Mouse (Mus musculus) left cerebral cortex, postnatal 4 days (tissue): ENCODE measurements around the gene Akap14. TPM values are rescaled to one million over a fixed set of nuclear protein-coding genes. Genes with fewer than 3 reads are reported as not detected.
"Not testable (repeated sequence)": the region's sequence is repeated elsewhere in the genome, so short reads cannot be mapped to it uniquely, and the experiment has no call there.

Experiments
- DNase-seq: peaks from one replicate; pipeline ENCODE4 v3.0.0-alpha.2; 2022
- intact Hi-C: fragments of 180-260 bp; cut with DNase I; formaldehyde crosslinking; loops from one replicate; pipeline ENCODE4 v1.15.1; 2025
- total RNA-seq, 2 experiments: library from RNA; stranded (reverse); gene quantifications; 2 replicates each; pipeline ENCODE4 v1.2.3; 2021

Gene Akap14
- total RNA-seq = under 1 TPM in 1 of 2 experiments, not detected in 1; 0.20 TPM

- DNase-seq = no peak
- intact Hi-C loops = no loop called here
Observed at GRCm38 (mm10) chrX:37168742-37169141, at the start of gene Akap14. Gene Akap14, minus strand, starts transcription at chrX:37168842.

- DNase-seq = no peak
- intact Hi-C loops = no loop called here
Observed at GRCm38 (mm10) chrX:37210941-37211340, 42.3 kb upstream of the Akap14 start, which contains the start of gene Gm9. Gene Gm9, minus strand, starts transcription at chrX:37211041.

GRCm38 (mm10) chrX:37198676-37199075 is 30.0 kb upstream of the Akap14 start:
- DNase-seq = no peak
- intact Hi-C loops = no loop called here

GRCm38 (mm10) chrX:37191744-37192379 is 23.2 kb upstream of the Akap14 start:
- DNase-seq = peak; percentile 3
- intact Hi-C loops = no loop called here

GRCm38 (mm10) chrX:37191105-37191743 is 22.6 kb upstream of the Akap14 start, which contains the start of the genes Ndufa1 and Rnf113a1:
Gene Ndufa1, minus strand, starts transcription at chrX:37191163.
Gene Rnf113a1, plus strand, starts transcription at chrX:37191245.
- intact Hi-C loops = no loop called here
- peak; percentile 84 for DNase-seq

GRCm38 (mm10) chrX:37190755-37191104 is 22.1 kb upstream of the Akap14 start:
- DNase-seq = no peak
- intact Hi-C loops = no loop called here

GRCm38 (mm10) chrX:37184401-37184800 is 15.8 kb upstream of the Akap14 start:
- intact Hi-C loops, DNase-seq: not testable (repeated sequence)

- intact Hi-C loops = no loop called here
- peak; percentile 12 for DNase-seq
Observed at GRCm38 (mm10) chrX:37167085-37167484, 1.6 kb downstream of the Akap14 start.

GRCm38 (mm10) chrX:37163115-37163514 is 5.5 kb downstream of the Akap14 start:
- intact Hi-C loops = no loop called here
- no peak for DNase-seq

- DNase-seq = no peak
- intact Hi-C loops = no loop called here
Observed at GRCm38 (mm10) chrX:37161169-37161568, 7.5 kb downstream of the Akap14 start.

- DNase-seq = no peak
- intact Hi-C loops = no loop called here
Observed at GRCm38 (mm10) chrX:37157839-37158238, 10.8 kb downstream of the Akap14 start.

GRCm38 (mm10) chrX:37144954-37145353 is 23.7 kb downstream of the Akap14 start:
- intact Hi-C loops = no loop called here

GRCm38 (mm10) chrX:37144498-37144897 is 24.1 kb downstream of the Akap14 start:
- intact Hi-C loops = not testable (repeated sequence)

More at GRCm38 (mm10) chrX:37144954-37145353, 23.7 kb downstream of the Akap14 start:
- peak; percentile 19 for DNase-seq

GRCm38 (mm10) chrX:37141732-37142131 is 26.9 kb downstream of the Akap14 start:
- intact Hi-C loops = no loop called here
- DNase-seq = no peak

More at GRCm38 (mm10) chrX:37144498-37144897, 24.1 kb downstream of the Akap14 start:
- DNase-seq = not testable (repeated sequence)

- intact Hi-C loops = no loop called here
- DNase-seq = peak; percentile 67
Observed at GRCm38 (mm10) chrX:37126671-37127358, 41.8 kb downstream of the Akap14 start, which contains the start of gene Nkap. Gene Nkap, plus strand, starts transcription at chrX:37126795.

GRCm38 (mm10) chrX:37125511-37125910 is 43.1 kb downstream of the Akap14 start:
- intact Hi-C loops = no loop called here

GRCm38 (mm10) chrX:37120212-37120611 is 48.4 kb downstream of the Akap14 start:
- DNase-seq = no peak
- intact Hi-C loops = no loop called here

More at GRCm38 (mm10) chrX:37125511-37125910, 43.1 kb downstream of the Akap14 start:
- no peak for DNase-seq

GRCm38 (mm10) chrX:37119585-37119984 is 49.1 kb downstream of the Akap14 start:
- DNase-seq = no peak
- intact Hi-C loops = no loop called here

GRCm38 (mm10) chrX:37117085-37117484 is 51.6 kb downstream of the Akap14 start:
- intact Hi-C loops = no loop called here
- no peak for DNase-seq

- intact Hi-C loops = no loop called here
- DNase-seq = no peak
Observed at GRCm38 (mm10) chrX:37110881-37111193, 57.8 kb downstream of the Akap14 start.

- peak; percentile 92 for DNase-seq
- intact Hi-C loops = no loop called here
Observed at GRCm38 (mm10) chrX:37110193-37110880, 58.3 kb downstream of the Akap14 start, which contains the start of gene Upf3b. Gene Upf3b, minus strand, starts transcription at chrX:37110322.
